Mouse (Mus musculus) cortical plate, adult 2 months (tissue): Measurements from ENCODE around the gene Lrrc39. TPM values are rescaled to one million over a fixed set of nuclear protein-coding genes. Genes with fewer than 3 reads are reported as not detected.

Experiments
- H3K27ac ChIP-seq: fragments of 200-500 bp; 2 replicates; pipeline ENCODE4 v1.5.1; 2012; ENCODE audit warnings: low read length, control low read depth, inconsistent platforms; ENCODE audit not compliant: insufficient read depth
- H3K4me1 ChIP-seq: fragments of 200-500 bp; 2 replicates; pipeline ENCODE4 v1.6.1; 2011; ENCODE audit warnings: low read length; ENCODE audit not compliant: control insufficient read depth, insufficient read depth
- H3K4me3 ChIP-seq: fragments of 200-500 bp; 2 replicates; pipeline ENCODE4 v1.5.1; 2011; ENCODE audit warnings: mild to moderate bottlenecking, low read length, control low read depth; ENCODE audit not compliant: insufficient read depth
- CTCF ChIP-seq: fragments of 200-500 bp; IDR thresholded peaks from 2 replicates; pipeline ENCODE4 v1.5.1; 2011; ENCODE audit warnings: mild to moderate bottlenecking, control low read depth, low read length; ENCODE audit not compliant: insufficient read depth; ENCODE audit errors: extremely low read depth
- POLR2A ChIP-seq: fragments of 200-500 bp; IDR thresholded peaks from 2 replicates; pipeline ENCODE4 v1.6.1; 2011; ENCODE audit warnings: mild to moderate bottlenecking, low read length, control low read depth; ENCODE audit not compliant: insufficient read depth; ENCODE audit errors: extremely low read depth
- polyA plus RNA-seq: library from polyadenylated mRNA; depleted of rRNA; stranded (reverse); fragments of >200 nt; gene quantifications from 2 replicates; pipeline ENCODE4 v1.2.3, GENCODE M21; 2012; rRNA removed

Gene Lrrc39
- polyA plus RNA-seq, 1 experiment, result 0.19 TPM

GRCm38 (mm10) chr3:116601005-116601404 is 38.2 kb downstream of the Lrrc39 start:
- H3K4me1 ChIP-seq, result no peaks in the 10 kb centered on the region; the same call in 1 of the 2 replicates
- TF ChIP-seq CTCF (no peak), POLR2A (no peak)
- no peak overlapping the region for H3K27ac ChIP-seq
- H3K4me3 ChIP-seq, result no peak overlapping the region

GRCm38 (mm10) chr3:116601781-116602180 is 39.0 kb downstream of the Lrrc39 start:
- Histone ChIP-seq H3K27ac (no peak overlapping the region), H3K4me1 (no peaks in the 10 kb centered on the region; the same call in 1 of the 2 replicates), H3K4me3 (no peak overlapping the region)
- TF ChIP-seq POLR2A (no peak), CTCF (no peak)

DNA sequence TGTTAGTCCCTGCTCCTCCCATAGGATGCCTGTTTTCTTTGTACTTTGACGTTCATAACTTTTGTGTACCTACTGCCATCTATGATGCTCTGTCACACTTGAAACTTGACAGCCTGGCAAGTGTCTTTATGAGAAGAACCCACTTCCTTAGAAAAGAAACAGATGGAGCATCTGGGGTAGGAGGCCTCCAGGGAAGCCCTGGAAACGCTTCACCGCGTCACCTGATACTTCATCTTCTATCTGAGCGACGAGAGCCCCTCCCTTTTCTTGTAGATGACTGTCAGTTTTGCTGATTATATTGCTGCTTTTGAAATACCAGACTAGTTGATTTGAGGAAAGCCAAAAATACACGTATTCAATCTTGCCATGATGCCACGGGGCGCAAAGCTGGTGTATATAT is 41.8 kb downstream of the Lrrc39 start:
- no peak for TF ChIP-seq POLR2A
- TF ChIP-seq CTCF, result no peak
- Histone ChIP-seq H3K4me3 (no peak overlapping the region), H3K27ac (no peak overlapping the region), H3K4me1 (no peaks in the 10 kb centered on the region; the same call in 1 of the 2 replicates)

DNA sequence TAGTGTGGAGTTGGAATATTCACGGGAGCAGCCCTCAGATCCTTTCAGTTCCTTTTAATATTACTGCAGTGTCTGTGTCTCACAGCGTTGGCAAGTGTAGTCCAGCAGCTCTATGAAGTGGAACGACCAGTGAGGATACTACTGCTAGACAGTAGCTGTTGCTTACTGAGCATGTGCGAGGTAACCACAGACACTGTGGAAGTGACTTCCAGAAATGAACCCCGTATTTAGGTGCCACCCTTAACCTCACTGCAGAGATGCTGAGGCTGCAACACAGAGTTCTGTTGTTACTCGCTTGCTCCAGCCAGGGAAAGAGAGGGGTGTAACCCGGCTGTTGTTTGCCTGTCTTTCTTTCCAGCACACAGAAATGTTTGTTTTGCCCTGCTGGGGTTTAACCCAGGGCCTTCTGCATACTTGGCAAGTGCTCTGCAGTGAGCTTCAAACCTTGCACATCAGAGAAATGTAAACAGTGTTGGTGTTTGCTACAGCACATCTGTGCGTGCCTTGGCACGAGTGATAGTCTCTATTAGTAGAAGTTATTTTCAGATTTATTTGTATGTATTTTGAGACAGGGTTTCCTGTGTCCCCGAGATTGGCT is 51.6 kb downstream of the Lrrc39 start, which contains the start of gene Trmt13:
Gene Trmt13 (minus strand): TSS at position 293 of the 598 bp plus-strand sequence.
- H3K27ac ChIP-seq, result peak within 1 kb of the TSS; percentile 86
- H3K4me1 ChIP-seq, result no peaks in the 10 kb centered on the region
- TF ChIP-seq CTCF (no peak), POLR2A (no peak)
- peak within 1 kb of the TSS; percentile 16; the same call in 1 of the 2 replicates for H3K4me3 ChIP-seq

DNA sequence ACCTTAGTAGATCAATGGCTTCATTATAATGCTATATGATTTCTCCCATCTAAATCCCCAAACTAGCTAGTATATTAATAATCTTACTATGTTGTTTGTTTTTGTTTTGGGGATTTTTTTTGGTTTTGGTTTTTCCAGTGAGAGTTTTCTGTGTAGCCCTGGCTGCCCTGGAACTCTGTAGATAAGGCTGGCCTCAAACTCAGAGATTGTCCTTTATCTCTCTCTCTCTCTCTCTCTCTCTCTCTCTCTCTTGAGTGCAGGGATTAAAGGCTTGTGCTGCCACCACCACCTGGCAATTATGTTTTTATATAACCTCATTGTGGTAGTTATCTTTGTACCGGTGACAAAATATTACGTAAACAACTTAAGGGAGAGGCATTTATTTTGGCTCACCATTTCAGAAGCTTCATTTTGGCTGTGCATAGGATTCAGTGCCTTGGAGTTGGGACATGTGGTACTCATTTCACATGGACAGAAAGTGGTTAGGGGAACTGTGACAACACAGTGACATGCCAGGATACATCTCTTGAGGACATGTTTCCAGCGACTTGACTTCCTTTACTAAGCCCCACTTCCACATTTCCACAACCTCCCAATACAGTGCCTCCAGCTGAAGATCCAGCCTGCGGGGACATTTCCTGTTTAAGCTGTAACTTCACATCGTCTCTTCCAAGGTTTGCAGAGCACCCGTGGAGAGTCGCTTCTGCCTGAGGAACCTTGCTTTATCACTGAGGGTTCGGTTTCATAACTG is 52.7 kb downstream of the Lrrc39 start:
- no peaks in the 10 kb centered on the region for H3K4me1 ChIP-seq
- no peak overlapping the region for H3K4me3 ChIP-seq
- H3K27ac ChIP-seq, result peak overlapping the region; percentile 71
- TF ChIP-seq CTCF (no peak), POLR2A (no peak)

- no peak overlapping the region for H3K4me3 ChIP-seq
- TF ChIP-seq CTCF, result no peak
- no peak for TF ChIP-seq POLR2A
- no peaks in the 10 kb centered on the region for H3K4me1 ChIP-seq
- H3K27ac ChIP-seq, result peak overlapping the region; percentile 59; the same call in 1 of the 2 replicates
These were observed 56.1 kb downstream of the Lrrc39 start for GRCm38 (mm10) chr3:116618855-116619254.

DNA sequence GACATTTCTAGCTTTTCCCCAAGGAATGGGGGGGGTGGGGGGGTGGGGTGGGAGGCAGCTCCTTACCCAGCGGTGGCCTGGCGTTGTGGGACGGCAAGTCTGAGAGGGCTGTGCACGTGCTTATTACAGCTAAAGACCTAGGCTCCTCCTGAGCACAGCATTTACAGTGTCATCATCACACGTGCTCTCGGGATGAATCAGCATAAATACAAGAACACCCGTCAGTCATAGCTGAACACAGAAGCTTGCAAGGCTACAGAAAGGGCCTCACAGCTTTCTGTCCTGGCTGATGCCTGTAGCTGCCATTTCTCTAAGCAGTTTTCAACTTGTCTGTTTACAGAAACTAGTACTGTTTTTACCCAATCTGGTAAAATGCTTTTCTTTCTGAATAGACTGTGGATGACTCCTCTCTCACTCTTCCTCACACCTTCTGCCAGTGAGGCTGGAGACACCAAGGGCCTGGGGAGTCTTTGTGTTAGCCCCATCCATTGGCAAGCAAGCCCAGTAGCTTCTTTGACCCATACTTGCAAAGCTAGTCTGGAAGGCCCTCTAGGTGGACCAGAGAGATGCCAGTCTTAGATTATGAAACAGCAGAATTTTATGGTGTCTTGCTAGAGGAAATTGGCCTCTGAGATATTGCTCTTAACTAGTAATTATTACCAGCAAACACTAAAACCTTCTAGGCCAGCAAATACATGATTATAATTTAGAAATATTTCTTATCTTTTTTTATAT is 58.0 kb downstream of the Lrrc39 start:
- H3K4me1 ChIP-seq, result no peaks in the 10 kb centered on the region
- H3K27ac ChIP-seq, result no peak overlapping the region
- H3K4me3 ChIP-seq, result no peak overlapping the region
- TF ChIP-seq CTCF, result no peak
- TF ChIP-seq POLR2A, result no peak

GRCm38 (mm10) chr3:116622641-116623040 is 59.9 kb downstream of the Lrrc39 start:
- no peak for TF ChIP-seq CTCF
- no peak for TF ChIP-seq POLR2A
- H3K27ac ChIP-seq, result no peak overlapping the region
- no peak overlapping the region for H3K4me3 ChIP-seq
- no peaks in the 10 kb centered on the region for H3K4me1 ChIP-seq

DNA sequence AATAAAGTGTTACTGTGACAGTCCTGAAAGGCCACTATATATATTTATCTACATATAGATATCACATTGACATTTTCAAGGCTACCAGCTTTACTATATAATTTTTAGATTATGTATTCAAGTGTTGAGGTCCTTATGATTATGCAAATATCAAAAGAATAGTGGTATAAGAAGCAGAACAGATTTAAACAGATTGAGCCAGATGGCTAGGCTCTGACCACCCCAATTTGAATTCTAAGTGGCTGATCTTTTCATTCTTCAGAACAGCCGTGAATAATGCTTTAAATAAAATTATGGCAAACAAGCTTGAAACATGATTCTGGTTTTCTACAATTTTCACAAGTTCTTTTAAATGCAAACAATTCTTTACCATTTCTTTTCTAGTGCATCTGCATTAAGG is 68.7 kb downstream of the Lrrc39 start:
- H3K4me1 ChIP-seq, result no peaks in the 10 kb centered on the region
- H3K27ac ChIP-seq, result no peak overlapping the region
- TF ChIP-seq CTCF (no peak), POLR2A (no peak)
- H3K4me3 ChIP-seq, result no peak overlapping the region

Other genes with a start within 250 kb of the Lrrc39 start
- gene Cdc14a, start 138.9 kb upstream of the Lrrc39 start, polyA plus RNA-seq, result 2.6 and 2.9 TPM in 2 replicates
- 89.2 and 91.6 TPM in 2 replicates for gene Rtca, start 54.8 kb upstream of the Lrrc39 start, polyA plus RNA-seq
- 19.2 and 19.3 TPM in 2 replicates for gene Dbt, start 49.9 kb upstream of the Lrrc39 start, polyA plus RNA-seq
- gene Sass6, start 32.0 kb downstream of the Lrrc39 start, polyA plus RNA-seq, result 4.7 and 5.3 TPM in 2 replicates
- gene Trmt13, start 51.6 kb downstream of the Lrrc39 start, polyA plus RNA-seq, result 19.5 and 22.9 TPM in 2 replicates
- gene Mfsd14a, start 99.7 kb downstream of the Lrrc39 start, polyA plus RNA-seq, result 45.0 and 48.1 TPM in 2 replicates
- not detected in 2 replicates for gene Gm43191, start 118.3 kb downstream of the Lrrc39 start, polyA plus RNA-seq
- gene Slc35a3, start 149.9 kb downstream of the Lrrc39 start, polyA plus RNA-seq, result 11.9 and 12.2 TPM in 2 replicates
- gene Agl, start 245.2 kb downstream of the Lrrc39 start, polyA plus RNA-seq, result 16.3 and 16.7 TPM in 2 replicates